Mouse (Mus musculus): ENCODE measurements around the gene Gm3526. TPM values are rescaled to one million over a fixed set of nuclear protein-coding genes. Genes with fewer than 3 reads are reported as not detected.
"Not testable (repeated sequence)": the region's sequence is repeated elsewhere in the genome, so short reads cannot be mapped to it uniquely, and the experiment has no call there.

Gene Gm3526
- polyA plus RNA-seq (2016; fragmentation: Nextera tagmentation; extraction: Ambion mirVana) = 0.10 TPM in 1 of 2 replicates, not detected in the other

- not testable (repeated sequence) for H3K27me3 ChIP-seq (ENCODE audit: insufficient read depth, poor library complexity, severe bottlenecking); DNase-seq (ENCODE audit: low spot score); H3K4me3 ChIP-seq; H3K36me3 ChIP-seq; H3K9me3 ChIP-seq; H3K27ac ChIP-seq; H3K4me1 ChIP-seq (replicated peaks)
- no CpG with 5 or more reads among the region's 1 CpGs for WGBS
These were observed at the start of gene Gm3526 for GRCm38 (mm10) chr14:5260480-5260879. Gene Gm3526 (minus strand): TSS chr14:5260580.

Other genes with a start within 250 kb of the Gm3526 start
- not detected in 2 replicates for gene Gm3298, start 244.7 kb downstream of the Gm3526 start, polyA plus RNA-seq (2016; fragmentation: Nextera tagmentation; extraction: Ambion mirVana)
- not detected in 2 replicates for gene 4930555G01Rik, start 210.0 kb downstream of the Gm3526 start, polyA plus RNA-seq (2016; fragmentation: Nextera tagmentation; extraction: Ambion mirVana)
- gene Gm8281, start 189.5 kb downstream of the Gm3526 start, polyA plus RNA-seq (2016; fragmentation: Nextera tagmentation; extraction: Ambion mirVana) = 1.4 and 1.6 TPM in 2 replicates
- gene Gm8279, start 129.1 kb downstream of the Gm3526 start, polyA plus RNA-seq (2016; fragmentation: Nextera tagmentation; extraction: Ambion mirVana) = not detected in 2 replicates
- not detected in 2 replicates for gene Gm3317, start 96.0 kb downstream of the Gm3526 start, polyA plus RNA-seq (2016; fragmentation: Nextera tagmentation; extraction: Ambion mirVana)
- not detected in 2 replicates for gene Gm8271, start 74.8 kb downstream of the Gm3526 start, polyA plus RNA-seq (2016; fragmentation: Nextera tagmentation; extraction: Ambion mirVana)
- not detected in 2 replicates for gene Gm3542, start 74.3 kb upstream of the Gm3526 start, polyA plus RNA-seq (2016; fragmentation: Nextera tagmentation; extraction: Ambion mirVana)
- not detected in 2 replicates for gene Gm3500, start 128.5 kb upstream of the Gm3526 start, polyA plus RNA-seq (2016; fragmentation: Nextera tagmentation; extraction: Ambion mirVana)
- 0.65 TPM in 2 replicates for gene Gm3194, start 194.9 kb upstream of the Gm3526 start, polyA plus RNA-seq (2016; fragmentation: Nextera tagmentation; extraction: Ambion mirVana)
- gene Gm8246, start 217.2 kb upstream of the Gm3526 start, polyA plus RNA-seq (2016; fragmentation: Nextera tagmentation; extraction: Ambion mirVana) = not detected in 2 replicates
- not detected in 2 replicates for gene Gm3187, start 223.6 kb upstream of the Gm3526 start, polyA plus RNA-seq (2016; fragmentation: Nextera tagmentation; extraction: Ambion mirVana)
- gene Gm3488, start 241.1 kb upstream of the Gm3526 start, polyA plus RNA-seq (2016; fragmentation: Nextera tagmentation; extraction: Ambion mirVana) = 1.6 and 1.9 TPM in 2 replicates

Measured in hindbrain, embryonic 10.5 days (tissue).